Mouse (Mus musculus) neural tube, postnatal 0 days (tissue): ENCODE results near the gene Gfra1. TPM values are rescaled to one million over a fixed set of nuclear protein-coding genes. Genes with fewer than 3 reads are reported as not detected.

ENCODE experiments used
- polyA plus RNA-seq: library from polyadenylated mRNA; unstranded; fragments of >200 nt; fragmentation: Nextera tagmentation; extraction: Ambion mirVana; gene quantifications from 2 replicates; pipeline ENCODE4 v1.2.1, GENCODE M21; 2015

The Gfra1 gene
- 59.3 and 59.6 TPM in 2 replicates for polyA plus RNA-seq

GRCm38 (mm10) chr19:58455496-58456061 lies at the start of gene Gfra1:
Gene Gfra1 (minus strand): TSS chr19:58455909.

Other genes with a start within 250 kb of the Gfra1 start
- 0.49 and 0.70 TPM in 2 replicates for gene Ccdc172, start 56.1 kb upstream of the Gfra1 start, polyA plus RNA-seq
- gene Pnlip, start 196.6 kb upstream of the Gfra1 start, polyA plus RNA-seq = 7.3 and 8.0 TPM in 2 replicates